Mouse (Mus musculus) ES-E14 (cell line): Measurements from ENCODE around the gene Robo1.

ENCODE experiments used
- CHD2 ChIP-seq: IDR thresholded peaks from 2 replicates; pipeline ENCODE4 v1.6.1; 2014; ENCODE audit warnings: mild to moderate bottlenecking, low read depth, low read length, inconsistent platforms
- HCFC1 ChIP-seq: IDR thresholded peaks from 2 replicates; pipeline ENCODE4 v1.6.1; 2012; ENCODE audit warnings: low read length, inconsistent platforms, borderline replicate concordance; ENCODE audit not compliant: insufficient read depth
- ZC3H11A ChIP-seq: IDR thresholded peaks from 2 replicates; pipeline ENCODE4 v1.6.1; 2012; ENCODE audit warnings: low read depth, mild to moderate bottlenecking, inconsistent platforms, low read length, borderline replicate concordance

- TF ChIP-seq ZC3H11A, result peak; percentile 62; the same call in 1 of the 2 replicates
- TF ChIP-seq CHD2, result no peak
- TF ChIP-seq HCFC1, result no peak
These were observed 306.8 kb downstream of the Robo1 start for GRCm38 (mm10) chr16:72614898-72615297.
